In genomic region chr7:98361063-98361652, GRCm38 (mm10) we compare ENCODE assay signal across 8 mouse cellular contexts. TPM values are rescaled to one million over a fixed set of nuclear protein-coding genes. Genes with fewer than 3 reads are reported as not detected.
DNase-seq lines count a peak whose midpoint lies in the region; ATAC-seq and TF ChIP-seq lines count a peak whose summit lies in the region.

TSS of gene Tsku (minus strand) at chr7:98361328.

- H3K36me3 ChIP-seq in hindbrain, embryonic 11.5 days (ENCODE audit: control insufficient read depth, insufficient read depth, low read length) = no peaks in the 10 kb centered on the region
- no peaks in the 10 kb centered on the region for H3K36me3 ChIP-seq in lung, postnatal 0 days (ENCODE audit: insufficient read depth, low read length)

- ATAC-seq in hindbrain, embryonic 11.5 days (ENCODE audit: low FRiP score) = peak; percentile 93
- peak; percentile 94 for ATAC-seq in lung, postnatal 0 days

- no peaks in the 10 kb centered on the region for H3K9me3 ChIP-seq in hindbrain, embryonic 11.5 days (ENCODE audit: control insufficient read depth, low read length)
- H3K9me3 ChIP-seq in lung, postnatal 0 days (ENCODE audit: low read length) = no peaks in the 10 kb centered on the region

- DNase-seq in Muller cell, postnatal 12 days (ENCODE audit: inconsistent ontology term) = peak; percentile 96
- DNase-seq in cerebellum, adult 9-11 months = peak; percentile 65
- DNase-seq in frontal cortex, postnatal 10 days (ENCODE audit: low spot score in 2 of 2) = peak; percentile 76 to 81
- DNase-seq in hindbrain, embryonic 11.5 days (ENCODE audit: low spot score) = peak; percentile 96
- peak; percentile 79 to 86 for DNase-seq in layer of hippocampus, postnatal 14 days (ENCODE audit: low spot score in 2 of 2)
- DNase-seq in lung, postnatal 0 days (ENCODE audit: low spot score) = peak; percentile 97
- DNase-seq in retina, embryonic 14.5 days (ENCODE audit: low spot score) = peak; percentile 97
- DNase-seq in urinary bladder, adult 2 months (ENCODE audit: low spot score) = peak; percentile 79

- peak within 1 kb of the TSS; percentile 76 for H3K9ac ChIP-seq in hindbrain, embryonic 11.5 days (ENCODE audit: low read depth, low read length)
- peak within 1 kb of the TSS; percentile 55 for H3K9ac ChIP-seq in lung, postnatal 0 days (replicated peaks; ENCODE audit: low read depth)

- peak within 1 kb of the TSS; percentile 78 for H3K4me3 ChIP-seq in hindbrain, embryonic 11.5 days (ENCODE audit: low read depth, low read length)
- H3K4me3 ChIP-seq in lung, postnatal 0 days (ENCODE audit: low read depth, low read length) = peak within 1 kb of the TSS; percentile 62

- TF ChIP-seq CTCF in lung, postnatal 0 days (IDR thresholded peaks at IDR 0.05) = peak; percentile 40; the same call in 1 of the 2 replicates

- peak; percentile 48; the same call in 1 of the 2 replicates for TF ChIP-seq EP300 in lung, postnatal 0 days (IDR thresholded peaks at IDR 0.05)

- peak within 1 kb of the TSS; percentile 71 for H3K27ac ChIP-seq in hindbrain, embryonic 11.5 days (ENCODE audit: low read depth, low read length)
- H3K27ac ChIP-seq in lung, postnatal 0 days (ENCODE audit: low read length) = peak within 1 kb of the TSS; percentile 74

- under 1% methylated on average over 52 of the region's 52 CpGs for WGBS in hindbrain, embryonic 11.5 days
- under 1% methylated on average over 43 of the region's 52 CpGs for WGBS in lung, postnatal 0 days

- H3K4me1 ChIP-seq in hindbrain, embryonic 11.5 days (replicated peaks; ENCODE audit: control insufficient read depth, insufficient read depth, low read length) = peaks cover 4% of the 10 kb centered on the region; the same call in 1 of the 2 replicates
- 0 out of 2 replicates have a peak, but pooled peaks cover 4% of the 10 kb centered on the region for H3K4me1 ChIP-seq in lung, postnatal 0 days (ENCODE audit: insufficient read depth, low read depth, low read length)

- H3K4me2 ChIP-seq in hindbrain, embryonic 11.5 days (replicated peaks; ENCODE audit: low read depth, low read length) = peak within 1 kb of the TSS; percentile 87
- peak within 1 kb of the TSS; percentile 93 for H3K4me2 ChIP-seq in lung, postnatal 0 days (replicated peaks; ENCODE audit: low read depth, low read length)

- no peaks in the 10 kb centered on the region for H3K27me3 ChIP-seq in hindbrain, embryonic 11.5 days (ENCODE audit: control insufficient read depth, insufficient read depth, low read length)
- no peaks in the 10 kb centered on the region for H3K27me3 ChIP-seq in lung, postnatal 0 days (replicated peaks; ENCODE audit: insufficient read depth, low read length)

RNA-seq across cellular contexts. Expression of gene Tsku, which starts in this region (rescaled TPM):
- 6.7 and 9.1 TPM in 2 replicates for polyA plus RNA-seq in hindbrain, embryonic 11.5 days (2014; fragmentation: Nextera tagmentation; extraction: Ambion mirVana)
- 1 to 10 TPM; 3.8 to 4.1 TPM for total RNA-seq in layer of hippocampus, postnatal 14 days (2021)
- polyA plus RNA-seq in lung, postnatal 0 days (2015; fragmentation: Nextera tagmentation; extraction: Ambion mirVana) = 8.6 and 9.1 TPM in 2 replicates
- polyA plus RNA-seq in urinary bladder, adult 2 months (2012; rRNA removed) = 199 and 219 TPM in 2 replicates

Comparison
In these comparisons a context has a peak if more than half of its experiments do, and no peak if none do; other contexts are left out.
1. Peak in every context shown above with its lines: DNase-seq, ATAC-seq, H3K4me3 ChIP-seq and H3K27ac ChIP-seq.
2. RNA of gene Tsku (polyA plus RNA-seq): 199 to 219 TPM in urinary bladder, adult 2 months; 8.6 to 9.1 TPM in lung, postnatal 0 days and 6.7 to 9.1 TPM in hindbrain, embryonic 11.5 days; every median in the first group is over 10 times any median in the second.